ENCODE assay signal across 15 mouse cellular contexts in genomic region chr15:6883091-6883490, GRCm38 (mm10). TPM values are rescaled to one million over a fixed set of nuclear protein-coding genes. Genes with fewer than 3 reads are reported as not detected.
DNase-seq lines count a peak whose midpoint lies in the region; ATAC-seq and TF ChIP-seq lines count a peak whose summit lies in the region.
"Had no signal": no experiment of that assay in that cellular context is flagged by ENCODE, and none has a peak within 500 bp of the region (broad histone marks: within the 10 kb centered on the region; RNA-seq: fewer than 3 reads in every experiment).

No protein-coding gene starts in this region.

- peak; percentile 68 to 78 for DNase-seq in adrenal gland, adult (ENCODE audit: inconsistent age in 2 of 2, low spot score in 1 of 2)
- no peak for DNase-seq in adrenal gland, postnatal 4 days (ENCODE audit: low spot score in 2 of 2)
- DNase-seq in liver, adult 2 months (ENCODE audit: extremely low read depth, low read depth, low spot score): no peak
- no peak for DNase-seq in liver, embryonic 11.5 days (ENCODE audit: low spot score)
- DNase-seq in midbrain, embryonic 10.5 days (ENCODE audit: low spot score): no peak
- DNase-seq in adrenal gland, postnatal 14 days: peak; percentile 70

- 61% methylated on average over 4 of the region's 4 CpGs for WGBS in liver, adult 2 months
- whole genome bisulfite sequencing in liver, embryonic 11.5 days: 70% methylated on average over 4 of the region's 4 CpGs
- 80% methylated on average over 4 of the region's 4 CpGs for WGBS in midbrain, embryonic 13.5 days
- WGBS in midbrain, embryonic 10.5 days: 82% methylated on average over 4 of the region's 4 CpGs

- no peak for TF ChIP-seq POLR2A in liver, adult 2 months (IDR thresholded peaks at IDR 0.05; ENCODE audit: extremely low read depth, insufficient read depth, low read length)

- no peak for TF ChIP-seq CTCF in liver, adult 2 months (IDR thresholded peaks at IDR 0.05; ENCODE audit: low read depth, low read length)

- no peak overlapping the region for H3K4me2 ChIP-seq in liver, embryonic 11.5 days
- H3K4me2 ChIP-seq in midbrain, embryonic 13.5 days (replicated peaks): no peak overlapping the region
- H3K4me2 ChIP-seq: forebrain, embryonic 13.5 days; hindbrain, embryonic 13.5 days; neural tube, embryonic 13.5 days had no signal

- H3K27me3 ChIP-seq in liver, adult 2 months (ENCODE audit: control insufficient read depth, insufficient read depth, low read length): 0 out of 2 replicates have a peak, but pooled peaks cover 2% of the 10 kb centered on the region
- H3K27me3 ChIP-seq in liver, embryonic 11.5 days (replicated peaks; ENCODE audit: control insufficient read depth, insufficient read depth, low read length): no peaks in the 10 kb centered on the region
- H3K27me3 ChIP-seq in midbrain, embryonic 13.5 days: no peaks in the 10 kb centered on the region
- H3K27me3 ChIP-seq in midbrain, embryonic 10.5 days (ENCODE audit: low read depth, poor library complexity, severe bottlenecking): no peaks in the 10 kb centered on the region
- H3K27me3 ChIP-seq: forebrain, embryonic 13.5 days; hindbrain, embryonic 13.5 days; neural tube, embryonic 13.5 days had no signal

- ATAC-seq in liver, embryonic 11.5 days (replicated peaks; ENCODE audit: low FRiP score): no peak
- ATAC-seq in midbrain, embryonic 13.5 days: peak; percentile 45
- ATAC-seq in erythroblast, adult 5-6 weeks (replicated peaks; ENCODE audit: low FRiP score, poor library complexity, severe bottlenecking): no peak
- ATAC-seq: forebrain, embryonic 13.5 days had no signal

- H3K4me1 ChIP-seq in liver, adult 2 months (ENCODE audit: control insufficient read depth, insufficient read depth, low read length): peaks cover 2% of the 10 kb centered on the region
- no peaks in the 10 kb centered on the region for H3K4me1 ChIP-seq in liver, embryonic 11.5 days (replicated peaks; ENCODE audit: control insufficient read depth, insufficient read depth, low read length)
- H3K4me1 ChIP-seq in midbrain, embryonic 13.5 days (replicated peaks): no peaks in the 10 kb centered on the region
- H3K4me1 ChIP-seq in midbrain, embryonic 10.5 days: no peaks in the 10 kb centered on the region
- H3K4me1 ChIP-seq: forebrain, embryonic 13.5 days had no signal

- peak overlapping the region; percentile 48; the same call in 1 of the 2 replicates for H3K27ac ChIP-seq in liver, adult 2 months (replicated peaks; ENCODE audit: insufficient read depth, low read depth, low read length)
- no peak overlapping the region for H3K27ac ChIP-seq in liver, embryonic 11.5 days (ENCODE audit: low read depth, low read length)
- H3K27ac ChIP-seq in midbrain, embryonic 13.5 days: no peak overlapping the region
- H3K27ac ChIP-seq in midbrain, embryonic 10.5 days (replicated peaks): no peak overlapping the region
- H3K27ac ChIP-seq: forebrain, embryonic 13.5 days; gastrocnemius, adult 2 months; heart, adult 2 months; hindbrain, embryonic 13.5 days; limb, embryonic 10.5 days; neural tube, embryonic 13.5 days had no signal

- no peaks in the 10 kb centered on the region for H3K36me3 ChIP-seq in liver, adult 2 months (ENCODE audit: control insufficient read depth, insufficient read depth, low read length)
- no peaks in the 10 kb centered on the region for H3K36me3 ChIP-seq in liver, embryonic 11.5 days (ENCODE audit: control insufficient read depth, insufficient read depth, low read length)
- no peaks in the 10 kb centered on the region for H3K36me3 ChIP-seq in midbrain, embryonic 13.5 days
- H3K36me3 ChIP-seq in midbrain, embryonic 10.5 days: no peaks in the 10 kb centered on the region
- H3K36me3 ChIP-seq: hindbrain, embryonic 13.5 days; limb, embryonic 10.5 days; neural tube, embryonic 13.5 days had no signal

- H3K4me3 ChIP-seq in liver, adult 2 months (ENCODE audit: insufficient read depth, low read depth, low read length): no peak overlapping the region
- no peak overlapping the region for H3K4me3 ChIP-seq in liver, embryonic 11.5 days (ENCODE audit: low read depth, low read length)
- H3K4me3 ChIP-seq in midbrain, embryonic 13.5 days (replicated peaks): no peak overlapping the region
- no peak overlapping the region for H3K4me3 ChIP-seq in midbrain, embryonic 10.5 days
- H3K4me3 ChIP-seq: forebrain, embryonic 13.5 days; gastrocnemius, adult 2 months; heart, adult 2 months; hindbrain, embryonic 13.5 days; limb, embryonic 10.5 days; neural tube, embryonic 13.5 days had no signal

- H3K9ac ChIP-seq in liver, adult 2 months (ENCODE audit: low read depth, low read length): no peak overlapping the region
- H3K9ac ChIP-seq in liver, embryonic 11.5 days (ENCODE audit: low read depth, low read length): no peak overlapping the region
- no peak overlapping the region for H3K9ac ChIP-seq in midbrain, embryonic 13.5 days (replicated peaks)
- H3K9ac ChIP-seq: forebrain, embryonic 13.5 days; hindbrain, embryonic 13.5 days; neural tube, embryonic 13.5 days had no signal

- no peaks in the 10 kb centered on the region for H3K9me3 ChIP-seq in liver, embryonic 11.5 days (ENCODE audit: control insufficient read depth, low read length)
- no peaks in the 10 kb centered on the region for H3K9me3 ChIP-seq in midbrain, embryonic 13.5 days
- H3K9me3 ChIP-seq in midbrain, embryonic 10.5 days (replicated peaks): no peaks in the 10 kb centered on the region
- H3K9me3 ChIP-seq: forebrain, embryonic 13.5 days; hindbrain, embryonic 13.5 days; limb, embryonic 10.5 days; neural tube, embryonic 13.5 days had no signal

- H3K79me2 ChIP-seq in liver, adult 2 months (ENCODE audit: control insufficient read depth, insufficient read depth, low read length): no peaks in the 10 kb centered on the region

RNA-seq across cellular contexts. Expression of gene Osmr, which starts 8.3 kb away (rescaled TPM):
- total RNA-seq in adrenal gland, postnatal 4 days (2021): 1 to 10 TPM; 6.1 to 6.3 TPM
- 4.8 and 6.4 TPM in 2 replicates for total RNA-seq in liver, adult 2 months (2014; rRNA removed)
- 0.41 and 0.69 TPM in 2 replicates for polyA plus RNA-seq in liver, adult 2 months (2012; rRNA removed)
- 0.05 TPM in 1 of 2 replicates, not detected in the other for polyA plus RNA-seq in liver, embryonic 11.5 days (2014; fragmentation: Nextera tagmentation; extraction: Ambion mirVana)
- 0.96 and 1.3 TPM in 2 replicates for polyA plus RNA-seq in midbrain, embryonic 13.5 days (2015; fragmentation: Nextera tagmentation; extraction: Ambion mirVana)
- polyA plus RNA-seq in midbrain, embryonic 10.5 days (2016; fragmentation: Nextera tagmentation; extraction: Ambion mirVana): 0.41 and 0.83 TPM in 2 replicates
- 5.8 and 12.1 TPM in 2 replicates for total RNA-seq in adrenal gland, postnatal 14 days (2021)
- total RNA-seq in erythroblast, adult 5-6 weeks (2015; ENCODE audit: low replicate concordance): not detected in 2 replicates
- 0.14 TPM in 1 of 2 replicates, not detected in the other for total RNA-seq in erythroblast, adult 5-6 weeks (2017; ENCODE audit: low replicate concordance)
- total RNA-seq: monocyte, adult 5-6 weeks had no signal

Comparison
In these comparisons a context has a peak if more than half of its experiments do, and no peak if none do; other contexts are left out.
1. DNase-seq: peak in adrenal gland, adult (2 of 2) and adrenal gland, postnatal 14 days (single experiment); none in adrenal gland, postnatal 4 days (0 of 2), liver, adult 2 months (single experiment), liver, embryonic 11.5 days (single experiment) and midbrain, embryonic 10.5 days (single experiment).